Mouse (Mus musculus) layer of hippocampus, postnatal 14 days (tissue): ENCODE results near the gene Mex3b. TPM values are rescaled to one million over a fixed set of nuclear protein-coding genes. Genes with fewer than 3 reads are reported as not detected.

Experiments
- DNase-seq, 2 experiments: peaks; one replicate each; pipeline ENCODE4 v3.0.0; 2021 to 2022; ENCODE audit warnings: low spot score in 2 of 2, mixed read lengths in 1 of 2
- total RNA-seq, 2 experiments: library from RNA; stranded (reverse); gene quantifications; 2 replicates each; pipeline ENCODE4 v1.2.3; 2021

Gene Mex3b
- total RNA-seq, 2 experiments from 2014 or later: 29.8 to 30.1 TPM

GRCm38 (mm10) chr7:82911501-82911900 is 44.4 kb downstream of the Mex3b start:
- no peak for DNase-seq

- DNase-seq: no peak
Measured at GRCm38 (mm10) chr7:82914297-82914696, 47.2 kb downstream of the Mex3b start.

Other genes with a start within 250 kb of the Mex3b start
- gene Saxo2, start 218.8 kb upstream of the Mex3b start, total RNA-seq: 10 to 100 TPM in 1 of 2 experiments, 1 to 10 TPM in 1; 9.4 to 14.9 TPM
- 10 to 100 TPM; 17.0 to 19.7 TPM for gene Efl1, start 218.7 kb upstream of the Mex3b start, total RNA-seq